Comparison of ENCODE assay signal across 10 mouse cellular contexts in genomic region chr2:136596451-136596850, GRCm38 (mm10).
A peak's percentile ranks its signal among the peaks of the same experiment; 100 is the strongest.
DNase-seq lines count a peak whose midpoint lies in the region; ATAC-seq lines count a peak whose summit lies in the region.
"Had no signal": no experiment of that assay in that cellular context is flagged by ENCODE, and none has a peak within 500 bp of the region (broad histone marks: within the 10 kb centered on the region; RNA-seq: fewer than 3 reads in every experiment).

No protein-coding gene starts in this region.

- no peak overlapping the region for H3K9ac ChIP-seq in limb, embryonic 11.5 days (ENCODE audit: low read length)
- H3K9ac ChIP-seq: embryonic facial prominence, embryonic 12.5 days; liver, embryonic 13.5 days had no signal

- peak; percentile 72 for DNase-seq in layer of hippocampus, adult 11-12 months (ENCODE audit: low spot score)
- no peak for DNase-seq in layer of hippocampus, adult 9-11 months
- DNase-seq in adipocyte (ENCODE audit: low spot score): peak; percentile 78
- DNase-seq in limb, embryonic 11.5 days (ENCODE audit: low spot score): peak; percentile 56
- peak; percentile 67 for DNase-seq in right cerebral cortex, postnatal 14 days
- DNase-seq in T-cell, adult 2 months (ENCODE audit: low spot score): no peak
- DNase-seq: liver, embryonic 13.5 days had no signal

- no peaks in the 10 kb centered on the region for H3K9me3 ChIP-seq in limb, embryonic 11.5 days (ENCODE audit: control insufficient read depth, low read length)
- H3K9me3 ChIP-seq: embryonic facial prominence, embryonic 12.5 days; liver, embryonic 13.5 days had no signal

- no peak overlapping the region for H3K4me2 ChIP-seq in limb, embryonic 11.5 days (ENCODE audit: low read depth, severe bottlenecking)
- H3K4me2 ChIP-seq: embryonic facial prominence, embryonic 12.5 days; liver, embryonic 13.5 days had no signal

- no peak overlapping the region for H3K4me3 ChIP-seq in limb, embryonic 11.5 days (ENCODE audit: low read depth, low read length)
- H3K4me3 ChIP-seq: embryonic facial prominence, embryonic 12.5 days; liver, embryonic 13.5 days had no signal

- 27% methylated on average over 3 of the region's 3 CpGs for WGBS in limb, embryonic 11.5 days

- no peaks in the 10 kb centered on the region for H3K4me1 ChIP-seq in limb, embryonic 11.5 days (ENCODE audit: control insufficient read depth, insufficient read depth, low read length)
- H3K4me1 ChIP-seq: embryonic facial prominence, embryonic 12.5 days; liver, embryonic 13.5 days had no signal

- peak; percentile 63; the same call in 1 of the 2 replicates for ATAC-seq in common myeloid progenitor, adult 5-6 weeks (replicated peaks; ENCODE audit: low read depth, poor library complexity, severe bottlenecking)
- ATAC-seq in granulocyte monocyte progenitor cell, adult 5-6 weeks (replicated peaks; ENCODE audit: poor library complexity, severe bottlenecking): peak; percentile 63; the same call in 1 of the 2 replicates
- ATAC-seq in limb, embryonic 11.5 days (ENCODE audit: insufficient number of reproducible peaks, low FRiP score, low TSS enrichment, low read depth): no peak

- H3K27me3 ChIP-seq in limb, embryonic 11.5 days (ENCODE audit: control insufficient read depth, insufficient read depth, low read length): no peaks in the 10 kb centered on the region
- H3K27me3 ChIP-seq: embryonic facial prominence, embryonic 12.5 days; liver, embryonic 13.5 days had no signal

- H3K36me3 ChIP-seq in limb, embryonic 11.5 days (ENCODE audit: control insufficient read depth, insufficient read depth, low read length): no peaks in the 10 kb centered on the region
- H3K36me3 ChIP-seq: embryonic facial prominence, embryonic 12.5 days; liver, embryonic 13.5 days had no signal

- H3K27ac ChIP-seq in limb, embryonic 11.5 days (replicated peaks; ENCODE audit: low read depth, low read length): no peak overlapping the region
- H3K27ac ChIP-seq: embryonic facial prominence, embryonic 12.5 days; liver, embryonic 13.5 days had no signal

Comparison
In these comparisons a context has a peak if more than half of its experiments do, and no peak if none do; other contexts are left out.
1. DNase-seq: peak in layer of hippocampus, adult 11-12 months (single experiment), adipocyte (single experiment), limb, embryonic 11.5 days (single experiment) and right cerebral cortex, postnatal 14 days (single experiment); none in layer of hippocampus, adult 9-11 months (single experiment) and T-cell, adult 2 months (single experiment).